Mouse (Mus musculus) megakaryocyte progenitor cell, adult 5-6 weeks (primary cell): ENCODE measurements around the gene Tmem242. TPM values are rescaled to one million over a fixed set of nuclear protein-coding genes. Genes with fewer than 3 reads are reported as not detected.

Source experiments
- ATAC-seq: replicated peaks from 2 replicates; pipeline ENCODE4 v1.8.0; 2016; ENCODE audit warnings: mild to moderate bottlenecking, moderate TSS enrichment, inconsistent platforms; ENCODE audit not compliant: poor library complexity
- total RNA-seq, 2 experiments: library from RNA; stranded (forward) in 1 of 2; stranded (reverse) in 1 of 2; fragments of 157-497, 149-512 nt in 1 of 2; fragments of 200-1000 nt in 1 of 2; gene quantifications; 2 replicates each; pipeline versions ENCODE4 v1.2.3 to v1.2.4; 2015 to 2017

Tmem242 gene
- total RNA-seq, 2 experiments from 2014 or later: 40.3 to 48.6 TPM

GRCm38 (mm10) chr17:5418545-5418944 is 21.5 kb downstream of the Tmem242 start, which contains the start of gene Ldhal6b:
Ldhal6b (minus strand) TSS chr17:5418767.
- ATAC-seq: no peak

- no peak for ATAC-seq
Observed at GRCm38 (mm10) chr17:5416518-5416917, 23.5 kb downstream of the Tmem242 start.

GRCm38 (mm10) chr17:5414041-5414440 is 26.0 kb downstream of the Tmem242 start:
- no peak for ATAC-seq

- ATAC-seq: no peak
Observed at GRCm38 (mm10) chr17:5413350-5413749, 26.7 kb downstream of the Tmem242 start.

DNA sequence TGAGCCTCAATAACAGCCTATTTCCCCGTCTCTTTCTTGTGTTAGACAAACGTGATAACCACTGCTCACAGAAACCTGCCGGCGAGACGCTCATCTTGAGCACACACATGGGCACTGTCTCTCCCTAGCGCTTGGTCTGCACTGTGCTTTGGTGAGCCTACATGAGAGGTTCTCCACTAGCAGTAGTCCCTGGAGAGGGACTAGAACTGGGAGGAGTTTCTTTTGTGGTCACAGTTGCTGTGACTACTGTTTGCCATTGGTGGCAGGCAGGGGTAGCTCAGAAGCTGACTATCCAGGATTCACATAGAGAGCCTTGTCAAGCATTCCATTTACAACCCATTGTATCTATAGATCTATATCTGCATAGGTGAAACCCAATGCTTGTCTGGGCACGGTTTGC is 27.3 kb downstream of the Tmem242 start:
- ATAC-seq: peak; percentile 73

DNA sequence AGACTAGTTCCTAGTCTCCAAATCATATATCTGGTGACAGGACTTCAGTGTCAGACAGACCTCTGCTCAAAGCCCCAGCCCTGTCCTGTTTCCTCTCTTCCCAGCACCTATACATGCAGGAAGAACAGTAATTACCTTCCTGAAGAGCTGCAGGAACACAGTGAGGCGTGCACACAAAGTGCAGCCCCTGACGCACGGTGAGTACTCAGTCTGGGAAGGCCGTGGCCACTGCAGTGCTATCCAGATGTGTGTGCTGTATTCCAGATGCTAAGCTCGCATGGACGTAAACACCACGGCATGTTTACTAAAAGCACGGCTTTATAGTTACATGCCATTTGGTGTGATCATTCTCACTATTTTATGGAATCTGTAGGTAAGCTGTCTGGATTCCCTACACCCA is 27.8 kb downstream of the Tmem242 start:
- ATAC-seq: no peak

- no peak for ATAC-seq
Observed at GRCm38 (mm10) chr17:5411205-5411604, 28.9 kb downstream of the Tmem242 start.

- ATAC-seq: no peak
Observed at GRCm38 (mm10) chr17:5410336-5410735, 29.7 kb downstream of the Tmem242 start.

DNA sequence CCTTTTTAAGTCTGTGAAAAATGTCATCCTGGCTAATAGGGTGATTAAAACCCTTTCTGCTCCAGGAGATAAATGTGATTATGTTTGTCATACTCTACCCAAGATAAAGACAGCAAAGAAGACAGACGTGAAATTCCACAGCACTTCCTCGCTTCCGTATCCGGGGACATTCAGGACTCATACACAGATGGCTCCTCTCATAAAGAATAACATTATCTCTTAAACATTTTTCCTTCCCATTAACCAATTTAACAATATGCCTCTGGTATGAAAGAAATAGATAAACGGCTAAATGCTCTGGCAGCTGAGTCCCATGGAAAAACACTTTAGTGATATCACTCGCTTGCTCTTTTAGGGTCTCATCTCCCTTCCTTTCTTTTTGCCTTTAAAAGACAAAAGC is 33.0 kb downstream of the Tmem242 start:
- ATAC-seq: no peak

DNA sequence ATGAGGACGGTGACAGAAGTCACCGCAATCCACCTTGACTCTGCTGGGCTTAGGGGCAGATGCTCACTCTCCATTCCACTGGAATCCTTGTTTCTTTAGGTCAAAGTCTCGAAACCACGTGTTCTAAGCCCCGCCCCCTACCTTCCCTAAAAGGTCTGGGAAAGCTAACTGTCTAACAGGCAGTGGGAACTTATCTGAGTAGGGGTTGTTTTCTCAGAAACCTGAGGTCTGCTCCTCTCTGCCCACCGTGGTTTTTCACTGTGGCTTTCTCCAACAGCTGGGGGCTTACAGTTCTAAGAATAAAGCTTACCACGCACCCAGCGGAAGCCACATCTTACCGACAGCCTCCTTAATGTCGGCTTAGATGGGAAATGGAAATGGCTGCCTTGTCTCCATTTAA is 33.5 kb downstream of the Tmem242 start:
- 0 out of 2 replicates have a peak, but pooled peaks have one; percentile 5 for ATAC-seq

DNA sequence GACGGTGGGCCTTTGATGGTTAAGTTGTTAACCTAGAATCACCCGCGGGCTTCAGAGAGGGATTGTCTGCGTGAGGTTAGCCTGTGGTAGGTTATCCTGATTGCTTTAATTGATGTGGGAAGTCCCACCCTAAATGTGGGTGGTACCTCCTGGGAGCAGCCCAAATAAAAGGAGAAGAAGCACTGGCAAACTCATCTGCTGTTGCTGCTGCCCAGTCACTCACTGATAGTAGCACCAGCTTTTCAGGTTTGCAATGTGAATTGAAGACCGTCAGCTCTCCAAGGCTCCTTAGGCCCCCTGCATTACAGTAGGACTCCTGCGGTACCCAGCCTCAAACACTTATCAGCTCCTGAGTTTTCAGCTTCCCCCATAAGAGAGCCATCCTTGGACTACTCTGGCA is 36.2 kb downstream of the Tmem242 start:
- 0 out of 2 replicates have a peak, but pooled peaks have one; percentile 23 for ATAC-seq

GRCm38 (mm10) chr17:5402624-5403023 is 37.4 kb downstream of the Tmem242 start:
- ATAC-seq: peak; percentile 82

- peak; percentile 73 for ATAC-seq
Observed at GRCm38 (mm10) chr17:5402069-5402468, 38.0 kb downstream of the Tmem242 start.

DNA sequence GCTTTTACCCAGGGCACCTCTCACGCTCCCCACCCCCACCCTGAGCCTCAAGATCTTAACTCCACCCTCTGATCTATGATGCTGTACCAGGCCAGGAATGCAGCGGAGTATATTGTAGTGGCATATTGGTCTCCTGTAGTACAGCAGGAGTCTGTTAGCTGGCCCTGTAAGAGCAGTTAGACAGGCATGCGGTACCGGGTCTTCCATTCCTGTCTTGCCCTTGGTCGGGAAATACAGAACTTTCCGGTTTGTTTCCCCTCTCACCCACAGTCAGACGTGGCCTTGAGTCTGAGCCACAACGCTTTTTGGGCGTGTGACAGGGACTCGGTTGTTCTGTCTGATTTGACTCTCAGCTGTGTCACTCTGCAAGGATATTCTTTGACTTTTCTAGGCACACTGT is 38.8 kb downstream of the Tmem242 start:
- ATAC-seq: no peak

DNA sequence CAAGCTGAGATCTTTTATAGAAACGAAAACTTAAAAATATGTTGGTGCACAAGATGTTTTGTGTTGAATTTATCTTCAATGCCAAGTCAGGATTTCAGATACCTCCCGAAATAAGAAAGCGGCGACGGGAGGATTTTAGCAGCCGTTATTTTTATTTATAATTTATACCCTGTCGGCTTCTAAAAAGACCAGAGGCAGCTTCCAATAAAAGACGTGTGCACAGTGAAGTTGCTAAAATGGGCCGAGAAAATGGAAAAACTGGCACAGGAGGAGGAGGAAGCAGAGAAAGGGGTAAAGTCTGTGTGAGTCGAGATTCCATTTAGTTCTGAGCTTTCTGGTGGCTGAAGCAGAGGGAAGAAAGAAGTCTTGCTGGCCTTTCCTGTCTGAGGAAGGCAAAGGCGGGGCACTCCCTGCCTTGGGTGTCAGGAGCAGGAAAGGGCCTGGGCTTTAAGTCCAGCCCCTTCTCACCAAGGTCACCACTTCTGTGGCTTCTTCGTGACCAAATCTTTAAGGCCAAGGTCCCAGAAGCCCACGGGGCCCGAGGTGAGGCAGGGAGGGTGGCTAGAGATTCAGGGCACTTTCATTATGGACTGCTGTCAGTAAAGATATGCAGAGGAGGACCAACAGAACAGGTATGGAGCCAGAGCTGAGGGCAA is 39.5 kb downstream of the Tmem242 start:
- no peak for ATAC-seq

DNA sequence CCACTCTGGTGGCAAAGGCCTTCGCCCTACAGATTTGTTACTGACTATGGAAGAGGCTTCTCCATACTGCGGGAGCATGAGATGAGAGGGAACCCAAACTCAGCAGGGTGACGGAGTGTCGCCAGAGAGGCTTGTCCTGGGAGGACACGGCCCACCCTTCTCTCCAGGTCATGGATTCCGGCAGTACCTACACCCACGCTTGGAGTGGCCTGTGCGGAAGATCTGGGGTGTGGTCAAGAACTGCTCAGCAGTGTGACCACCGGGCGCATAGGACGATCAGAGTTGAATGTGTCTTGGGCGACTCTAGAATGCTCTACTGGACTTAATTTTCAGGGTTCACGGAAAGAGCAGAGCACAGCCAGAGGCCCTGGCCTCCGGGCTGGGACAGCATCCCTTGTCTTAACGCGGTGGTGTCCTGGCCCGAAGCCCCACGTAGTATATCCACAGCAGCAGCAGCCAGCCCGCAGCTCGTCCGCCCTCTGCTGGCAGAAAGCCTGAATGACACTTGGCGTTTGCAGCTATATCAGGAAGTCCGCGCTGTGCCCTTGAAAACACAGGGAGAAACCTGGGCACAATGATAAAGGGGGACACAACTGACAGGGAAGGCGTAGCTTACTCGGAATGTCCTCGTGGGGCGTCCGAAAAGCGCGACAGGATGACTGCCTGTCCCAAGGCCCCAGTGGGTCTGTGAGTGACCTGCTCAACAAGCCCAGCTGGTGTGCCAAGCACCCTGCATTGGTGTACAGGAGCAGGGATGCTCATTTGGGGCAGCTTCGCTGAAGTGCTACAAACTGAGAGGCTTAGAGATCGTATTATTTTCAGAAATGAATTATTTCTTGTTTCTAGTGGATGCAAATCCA is 42.7 kb downstream of the Tmem242 start:
- peak; percentile 90 for ATAC-seq

DNA sequence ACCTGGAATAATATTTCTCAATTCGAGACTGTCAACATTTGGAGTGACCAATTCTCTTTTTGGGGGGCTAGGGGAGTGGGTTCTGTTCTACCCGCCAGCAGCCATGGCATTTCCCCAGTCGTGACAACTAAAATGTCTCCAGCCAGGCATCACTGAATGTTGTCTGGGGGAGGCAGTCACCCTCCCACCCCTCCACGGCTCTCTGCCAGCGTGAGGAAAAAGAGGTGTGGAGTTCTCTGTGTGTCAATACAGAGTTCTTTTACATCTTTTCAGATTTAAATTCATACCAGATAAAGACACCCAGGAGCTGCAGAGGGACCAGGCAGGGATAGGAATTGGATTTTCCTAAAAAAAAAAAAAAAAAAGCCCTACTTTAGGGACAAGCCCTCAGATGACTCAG is 43.8 kb downstream of the Tmem242 start:
- no peak for ATAC-seq

DNA sequence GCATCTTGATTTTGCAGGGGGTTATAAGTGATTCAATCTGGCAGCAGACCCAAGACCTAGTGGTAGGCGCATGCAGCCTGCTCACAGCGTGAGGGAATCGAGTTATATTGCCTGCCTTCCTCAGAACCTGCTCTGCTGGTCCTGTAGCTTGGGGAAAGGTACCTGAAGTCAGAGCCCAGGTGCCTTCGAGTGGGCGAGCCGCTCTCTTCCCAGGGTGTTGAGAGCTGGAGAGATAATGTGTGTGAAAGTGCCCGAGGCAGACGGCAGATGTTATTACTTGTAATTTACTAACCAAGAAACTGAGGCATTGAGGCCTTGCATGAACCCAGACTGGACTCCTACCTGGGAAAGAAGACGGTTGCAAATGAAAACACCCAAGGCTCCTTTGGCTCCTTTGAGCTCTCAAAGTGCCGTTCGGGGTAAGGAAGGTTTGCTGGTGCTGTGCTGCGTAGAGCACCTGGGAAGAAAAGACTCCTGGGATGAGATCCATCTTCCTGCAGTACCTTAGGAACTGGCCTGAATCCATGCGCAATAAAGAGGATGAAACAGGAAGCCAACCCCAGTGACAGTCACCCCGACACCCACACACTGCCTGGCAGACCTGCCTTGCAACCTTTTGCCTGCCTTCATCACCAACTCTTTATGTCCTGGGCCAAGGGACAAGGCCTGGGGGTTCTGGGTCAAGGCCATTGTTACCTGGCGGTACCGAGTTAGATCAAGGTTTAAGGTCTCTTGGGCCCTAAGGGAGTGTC is 44.4 kb downstream of the Tmem242 start:
- ATAC-seq: no peak

GRCm38 (mm10) chr17:5390682-5391081 is 49.4 kb downstream of the Tmem242 start:
- ATAC-seq: no peak

DNA sequence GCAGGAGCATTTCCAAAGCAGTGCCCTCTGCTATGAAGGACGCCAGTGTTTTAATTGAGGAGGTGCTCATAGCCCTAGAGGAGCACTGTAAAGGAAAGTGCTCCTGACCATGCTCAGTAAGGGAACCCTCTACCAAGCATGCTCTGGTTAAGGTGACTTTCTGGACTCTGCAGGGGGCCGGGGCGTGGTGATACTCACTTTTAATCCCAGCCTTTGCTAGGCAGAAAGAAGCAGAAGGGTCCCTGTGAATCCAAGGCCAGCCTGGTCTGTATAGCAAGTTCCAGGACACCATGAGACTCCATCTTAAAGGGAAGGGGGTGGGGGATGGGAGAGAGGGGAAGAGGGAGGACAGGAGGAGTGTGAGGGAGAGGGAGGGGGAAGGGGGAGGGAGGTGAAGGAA is 51.7 kb downstream of the Tmem242 start:
- ATAC-seq: no peak

DNA sequence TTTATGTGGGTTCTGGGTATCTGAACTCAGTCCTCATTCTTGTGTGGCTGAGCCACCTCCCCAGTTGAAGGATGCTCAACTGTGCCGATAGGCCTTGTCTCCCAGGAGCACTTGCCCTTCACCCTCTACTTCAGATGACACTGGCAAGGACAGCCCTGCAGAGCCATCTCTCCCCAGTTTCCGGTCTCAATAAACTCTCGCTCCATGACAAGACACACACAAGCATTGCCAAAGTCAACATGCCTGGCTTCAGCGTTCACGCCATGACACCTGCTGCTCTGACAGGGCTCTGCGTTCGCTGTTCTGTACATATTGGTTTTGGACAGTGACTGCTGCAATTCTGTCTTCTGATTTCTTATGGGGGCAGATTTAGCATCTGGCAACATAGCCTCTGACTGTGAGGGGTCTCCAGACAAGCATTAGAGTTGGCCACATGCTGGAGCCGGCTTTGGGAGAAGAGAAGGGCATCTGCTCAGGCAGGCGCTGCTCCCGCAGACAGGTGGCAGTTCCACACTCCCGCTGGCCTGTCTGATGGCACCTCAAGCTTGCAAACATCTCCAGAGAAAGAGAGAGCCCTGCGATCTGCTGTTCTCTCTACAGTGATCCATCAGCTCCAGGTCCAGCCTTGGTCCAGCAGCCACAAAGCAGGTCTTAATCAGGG is 53.0 kb downstream of the Tmem242 start:
- ATAC-seq: no peak
